Mouse (Mus musculus) intestine, embryonic 14.5 days (tissue): ENCODE data around the gene Src. TPM values are rescaled to one million over a fixed set of nuclear protein-coding genes. Genes with fewer than 3 reads are reported as not detected.
"Not testable (repeated sequence)": the region's sequence is repeated elsewhere in the genome, so short reads cannot be mapped to it uniquely, and the experiment has no call there.

ENCODE experiments used
- ATAC-seq: fragments of 200-750 bp; cut with Nextera tagmentation; replicated peaks from 2 replicates; pipeline ENCODE4 v1.8.0; 2017; ENCODE audit warnings: low read depth, moderate number of reproducible peaks, moderate TSS enrichment, moderate library complexity; ENCODE audit not compliant: low FRiP score, low TSS enrichment
- DNase-seq: peaks from one replicate; pipeline ENCODE4 v3.0.0-alpha.2; 2018; ENCODE audit warnings: low spot score
- H3K27ac ChIP-seq: fragments of 300-500 bp; sonication (generic); 2 replicates; pipeline ENCODE4 v1.5.1; 2014; ENCODE audit warnings: low read depth, mild to moderate bottlenecking, control low read depth
- H3K27me3 ChIP-seq: fragments of 300-500 bp; sonication (generic); replicated peaks from 2 replicates; pipeline ENCODE4 v1.6.1; 2014; ENCODE audit warnings: low read length, control low read depth; ENCODE audit not compliant: control insufficient read depth, insufficient read depth
- H3K36me3 ChIP-seq: fragments of 300-500 bp; sonication (generic); 2 replicates; pipeline ENCODE4 v1.6.1; 2014; ENCODE audit warnings: low read length, control low read depth; ENCODE audit not compliant: control insufficient read depth, insufficient read depth
- H3K4me1 ChIP-seq: fragments of 300-500 bp; sonication (generic); replicated peaks from 2 replicates; pipeline ENCODE4 v1.6.1; 2014; ENCODE audit warnings: low read length, control low read depth, mixed read lengths; ENCODE audit not compliant: control insufficient read depth, insufficient read depth
- H3K4me2 ChIP-seq: fragments of 300-500 bp; sonication (generic); 2 replicates; pipeline ENCODE4 v1.6.1; 2014; ENCODE audit warnings: low read length
- H3K4me3 ChIP-seq: fragments of 300-500 bp; sonication (generic); 2 replicates; pipeline ENCODE4 v1.5.1; 2014; ENCODE audit warnings: low read depth, low read length, control low read depth, mixed read lengths
- H3K9ac ChIP-seq: fragments of 300-500 bp; sonication (generic); 2 replicates; pipeline ENCODE4 v1.6.1; 2014; ENCODE audit warnings: mild to moderate bottlenecking, low read length
- H3K9me3 ChIP-seq: fragments of 300-500 bp; sonication (generic); 2 replicates; pipeline ENCODE4 v1.6.1; 2016; ENCODE audit warnings: low read length, control low read depth; ENCODE audit not compliant: control insufficient read depth
- WGBS: fragments of 180-500 bp; shearing (Covaris S2); extraction: QIAGEN DNeasy Blood & Tissue Kit; methylation state at CpG from one replicate; pipeline ENCODE4 v1.1.7; 2014; 5-methylcytosine and 5-hydroxymethylcytosine counted together
- polyA plus RNA-seq: library from polyadenylated mRNA; unstranded; fragments of >200 nt; fragmentation: Nextera tagmentation; extraction: Ambion mirVana; gene quantifications from 2 replicates; pipeline ENCODE4 v1.2.1, GENCODE M21; 2014

Src gene
- polyA plus RNA-seq, 1 experiment from 2014 or later = 17.5 TPM

GRCm38 (mm10) chr2:157482729-157483128 lies 64.5 kb downstream of the Src start:
- 54% methylated on average over 12 of the region's 12 CpGs for WGBS
- H3K27me3 ChIP-seq = no peaks in the 10 kb centered on the region
- no peak overlapping the region for H3K9ac ChIP-seq
- no peak overlapping the region for H3K4me3 ChIP-seq
- no peak overlapping the region for H3K27ac ChIP-seq
- H3K4me2 ChIP-seq = no peak overlapping the region
- no peaks in the 10 kb centered on the region for H3K36me3 ChIP-seq
- DNase-seq (no peak), ATAC-seq (no peak)
- H3K4me1 ChIP-seq = peaks cover 6% of the 10 kb centered on the region
- no peaks in the 10 kb centered on the region for H3K9me3 ChIP-seq

GRCm38 (mm10) chr2:157486559-157486958 lies 68.3 kb downstream of the Src start:
- 91% methylated on average over 5 of the region's 5 CpGs for WGBS
- H3K36me3 ChIP-seq, H3K27me3 ChIP-seq, H3K4me1 ChIP-seq, H3K27ac ChIP-seq, ATAC-seq, H3K4me3 ChIP-seq, H3K9me3 ChIP-seq, H3K9ac ChIP-seq, H3K4me2 ChIP-seq, DNase-seq: not testable (repeated sequence)

- ATAC-seq (no peak), DNase-seq (no peak)
- no peak overlapping the region for H3K9ac ChIP-seq
- no peak overlapping the region for H3K27ac ChIP-seq
- no peaks in the 10 kb centered on the region for H3K27me3 ChIP-seq
- no peaks in the 10 kb centered on the region for H3K36me3 ChIP-seq
- no peak overlapping the region for H3K4me3 ChIP-seq
- H3K4me1 ChIP-seq = peaks cover 7% of the 10 kb centered on the region
- no peak overlapping the region for H3K4me2 ChIP-seq
- WGBS = 50% methylated on average over 7 of the region's 7 CpGs
- no peaks in the 10 kb centered on the region for H3K9me3 ChIP-seq
Observed at GRCm38 (mm10) chr2:157486981-157487656, 68.9 kb downstream of the Src start.

- no peaks in the 10 kb centered on the region for H3K36me3 ChIP-seq
- H3K4me3 ChIP-seq = no peak overlapping the region
- no peak overlapping the region for H3K9ac ChIP-seq
- no peaks in the 10 kb centered on the region for H3K27me3 ChIP-seq
- WGBS = 27% methylated on average over 12 of the region's 12 CpGs
- H3K9me3 ChIP-seq = no peaks in the 10 kb centered on the region
- no peak overlapping the region for H3K4me2 ChIP-seq
- no peak overlapping the region for H3K27ac ChIP-seq
- DNase-seq = no peak
- ATAC-seq = no peak
- peaks cover 7% of the 10 kb centered on the region for H3K4me1 ChIP-seq
Observed at GRCm38 (mm10) chr2:157487733-157488175, 69.5 kb downstream of the Src start.

GRCm38 (mm10) chr2:157493240-157493639 lies 75.0 kb downstream of the Src start:
- ATAC-seq (no peak), DNase-seq (no peak)
- WGBS = 83% methylated on average over 3 of the region's 3 CpGs
- no peak overlapping the region for H3K27ac ChIP-seq
- H3K9ac ChIP-seq = no peak overlapping the region
- no peaks in the 10 kb centered on the region for H3K27me3 ChIP-seq
- H3K36me3 ChIP-seq = no peaks in the 10 kb centered on the region
- H3K4me1 ChIP-seq = no peaks in the 10 kb centered on the region; the same call in 1 of the 2 replicates
- no peak overlapping the region for H3K4me2 ChIP-seq
- H3K9me3 ChIP-seq = no peaks in the 10 kb centered on the region
- H3K4me3 ChIP-seq = no peak overlapping the region

GRCm38 (mm10) chr2:157498529-157498928 lies 80.3 kb downstream of the Src start:
- Histone ChIP-seq H3K9me3 (no peaks in the 10 kb centered on the region), H3K36me3 (no peaks in the 10 kb centered on the region), H3K4me3 (no peak overlapping the region), H3K27me3 (no peaks in the 10 kb centered on the region), H3K9ac (no peak overlapping the region), H3K27ac (no peak overlapping the region), H3K4me1 (no peaks in the 10 kb centered on the region), H3K4me2 (no peak overlapping the region)
- DNase-seq = no peak
- no peak for ATAC-seq
- WGBS = 36% methylated on average over 4 of the region's 4 CpGs

- H3K4me2 ChIP-seq = no peak overlapping the region
- WGBS = 68% methylated on average over 2 of the region's 2 CpGs
- no peaks in the 10 kb centered on the region for H3K27me3 ChIP-seq
- no peaks in the 10 kb centered on the region for H3K9me3 ChIP-seq
- no peaks in the 10 kb centered on the region for H3K4me1 ChIP-seq
- ATAC-seq (no peak), DNase-seq (no peak)
- no peak overlapping the region for H3K9ac ChIP-seq
- no peaks in the 10 kb centered on the region for H3K36me3 ChIP-seq
- H3K27ac ChIP-seq = no peak overlapping the region
- H3K4me3 ChIP-seq = no peak overlapping the region
Observed at GRCm38 (mm10) chr2:157500364-157500763, 82.1 kb downstream of the Src start.

GRCm38 (mm10) chr2:157501324-157501723 lies 83.1 kb downstream of the Src start:
- no peak for DNase-seq
- ATAC-seq = no peak
- H3K4me3 ChIP-seq = no peak overlapping the region
- H3K4me2 ChIP-seq = no peak overlapping the region
- H3K27me3 ChIP-seq = no peaks in the 10 kb centered on the region
- H3K9me3 ChIP-seq = no peaks in the 10 kb centered on the region
- no peak overlapping the region for H3K9ac ChIP-seq
- no peak overlapping the region for H3K27ac ChIP-seq
- H3K36me3 ChIP-seq = no peaks in the 10 kb centered on the region
- H3K4me1 ChIP-seq = 0 out of 2 replicates have a peak, but pooled peaks cover under 1% of the 10 kb centered on the region
- 69% methylated on average over 4 of the region's 4 CpGs for WGBS

GRCm38 (mm10) chr2:157506779-157507178 lies 88.5 kb downstream of the Src start:
- WGBS = 20% methylated on average over 14 of the region's 14 CpGs
- H3K4me3 ChIP-seq = no peak overlapping the region
- no peak overlapping the region for H3K27ac ChIP-seq
- peaks cover 9% of the 10 kb centered on the region; the same call in 1 of the 2 replicates for H3K4me1 ChIP-seq
- no peaks in the 10 kb centered on the region for H3K9me3 ChIP-seq
- 0 out of 2 replicates have a peak, but pooled peaks cover 5% of the 10 kb centered on the region for H3K27me3 ChIP-seq
- H3K4me2 ChIP-seq = peak overlapping the region; percentile 32
- no peaks in the 10 kb centered on the region for H3K36me3 ChIP-seq
- no peak overlapping the region for H3K9ac ChIP-seq
- ATAC-seq (no peak), DNase-seq (peak; percentile 69)
